Mouse (Mus musculus) midbrain, embryonic 13.5 days (tissue): ENCODE data around the gene Lrrc4c. TPM values are rescaled to one million over a fixed set of nuclear protein-coding genes. Genes with fewer than 3 reads are reported as not detected.

Experiments
- ATAC-seq: fragments of 200-750 bp; cut with Nextera tagmentation; 2 replicates; pipeline ENCODE4 v1.8.0; 2017; ENCODE audit warnings: mild to moderate bottlenecking, moderate TSS enrichment, moderate library complexity
- H3K27ac ChIP-seq: fragments of 300-500 bp; sonication (generic); 2 replicates; pipeline ENCODE4 v1.5.1; 2015; ENCODE audit warnings: inconsistent platforms, mild to moderate bottlenecking, moderate library complexity
- H3K27me3 ChIP-seq: fragments of 300-500 bp; sonication (generic); 2 replicates; pipeline ENCODE4 v1.6.1; 2015; ENCODE audit warnings: mild to moderate bottlenecking, inconsistent platforms
- H3K36me3 ChIP-seq: fragments of 300-500 bp; sonication (generic); 2 replicates; pipeline ENCODE4 v1.6.1; 2015; ENCODE audit warnings: mild to moderate bottlenecking, inconsistent platforms
- H3K4me1 ChIP-seq: fragments of 300-500 bp; sonication (generic); replicated peaks from 2 replicates; pipeline ENCODE4 v1.6.1; 2015; ENCODE audit warnings: inconsistent platforms
- H3K4me2 ChIP-seq: fragments of 300-500 bp; sonication (generic); replicated peaks from 2 replicates; pipeline ENCODE4 v1.6.1; 2015; ENCODE audit warnings: moderate library complexity, mild to moderate bottlenecking, inconsistent platforms
- H3K4me3 ChIP-seq: fragments of 300-500 bp; sonication (generic); replicated peaks from 2 replicates; pipeline ENCODE4 v1.5.1; 2015; ENCODE audit warnings: mild to moderate bottlenecking, inconsistent platforms
- H3K9ac ChIP-seq: fragments of 300-500 bp; sonication (generic); replicated peaks from 2 replicates; pipeline ENCODE4 v1.6.1; 2015; ENCODE audit warnings: mild to moderate bottlenecking, inconsistent platforms
- H3K9me3 ChIP-seq: fragments of 300-500 bp; sonication (generic); 2 replicates; pipeline ENCODE4 v1.6.1; 2016; ENCODE audit warnings: mild to moderate bottlenecking, inconsistent platforms
- WGBS: fragments of 180-500 bp; shearing (Covaris S2); methylation state at CpG from one replicate; pipeline ENCODE4 v1.1.7; 2015; 5-methylcytosine and 5-hydroxymethylcytosine counted together
- polyA plus RNA-seq: library from polyadenylated mRNA; unstranded; fragments of >200 nt; fragmentation: Nextera tagmentation; extraction: Ambion mirVana; gene quantifications from 2 replicates; pipeline ENCODE4 v1.2.1, GENCODE M21; 2015

Lrrc4c gene
- polyA plus RNA-seq, 1 experiment from 2014 or later, result 17.1 TPM

- Histone ChIP-seq H3K9ac (no peak overlapping the region), H3K4me1 (no peaks in the 10 kb centered on the region), H3K4me2 (no peak overlapping the region), H3K9me3 (no peaks in the 10 kb centered on the region), H3K27me3 (no peaks in the 10 kb centered on the region), H3K36me3 (no peaks in the 10 kb centered on the region), H3K27ac (no peak overlapping the region), H3K4me3 (no peak overlapping the region)
- 88% methylated on average over 1 of the region's 1 CpGs for WGBS
- peak; percentile 74 for ATAC-seq
Measured at GRCm38 (mm10) chr2:96401186-96401811, 83.3 kb downstream of the Lrrc4c start.

- Histone ChIP-seq H3K4me1 (no peaks in the 10 kb centered on the region), H3K9me3 (no peaks in the 10 kb centered on the region), H3K36me3 (no peaks in the 10 kb centered on the region), H3K4me2 (no peak overlapping the region), H3K4me3 (no peak overlapping the region), H3K27me3 (no peaks in the 10 kb centered on the region), H3K9ac (no peak overlapping the region), H3K27ac (no peak overlapping the region)
- no peak for ATAC-seq
- 71% methylated on average over 2 of the region's 2 CpGs for WGBS
Measured at GRCm38 (mm10) chr2:96402514-96402913, 84.5 kb downstream of the Lrrc4c start.

GRCm38 (mm10) chr2:96406856-96407255 is 88.9 kb downstream of the Lrrc4c start:
- ATAC-seq, result no peak
- Histone ChIP-seq H3K4me2 (no peak overlapping the region), H3K27ac (no peak overlapping the region), H3K9me3 (no peaks in the 10 kb centered on the region), H3K4me1 (no peaks in the 10 kb centered on the region), H3K4me3 (no peak overlapping the region), H3K27me3 (no peaks in the 10 kb centered on the region), H3K9ac (no peak overlapping the region), H3K36me3 (no peaks in the 10 kb centered on the region)
- WGBS, result 88% methylated on average over 8 of the region's 8 CpGs

- Histone ChIP-seq H3K27ac (no peak overlapping the region), H3K27me3 (no peaks in the 10 kb centered on the region), H3K4me1 (no peaks in the 10 kb centered on the region), H3K4me3 (no peak overlapping the region), H3K36me3 (no peaks in the 10 kb centered on the region), H3K9ac (no peak overlapping the region), H3K9me3 (no peaks in the 10 kb centered on the region), H3K4me2 (no peak overlapping the region)
- 100% methylated on average over 1 of the region's 1 CpGs for WGBS
- ATAC-seq, result no peak
Measured at GRCm38 (mm10) chr2:96411182-96411581, 93.2 kb downstream of the Lrrc4c start.

GRCm38 (mm10) chr2:96461566-96461965 is 143.6 kb downstream of the Lrrc4c start:
- no peak for ATAC-seq
- Histone ChIP-seq H3K4me2 (no peak overlapping the region), H3K36me3 (no peaks in the 10 kb centered on the region), H3K27ac (no peak overlapping the region), H3K9ac (no peak overlapping the region), H3K27me3 (no peaks in the 10 kb centered on the region), H3K4me1 (no peaks in the 10 kb centered on the region), H3K4me3 (no peak overlapping the region), H3K9me3 (no peaks in the 10 kb centered on the region)

GRCm38 (mm10) chr2:96475674-96476073 is 157.7 kb downstream of the Lrrc4c start:
- Histone ChIP-seq H3K36me3 (no peaks in the 10 kb centered on the region), H3K27ac (no peak overlapping the region), H3K27me3 (no peaks in the 10 kb centered on the region), H3K4me2 (no peak overlapping the region), H3K9ac (no peak overlapping the region), H3K4me1 (peaks cover 5% of the 10 kb centered on the region; the same call in 1 of the 2 replicates), H3K4me3 (no peak overlapping the region), H3K9me3 (no peaks in the 10 kb centered on the region)
- 30% methylated on average over 6 of the region's 6 CpGs for WGBS
- peak; percentile 81 for ATAC-seq

- WGBS, result 53% methylated on average over 3 of the region's 3 CpGs
- Histone ChIP-seq H3K4me1 (no peaks in the 10 kb centered on the region), H3K4me2 (no peak overlapping the region), H3K27me3 (no peaks in the 10 kb centered on the region), H3K9me3 (no peaks in the 10 kb centered on the region), H3K27ac (no peak overlapping the region), H3K36me3 (no peaks in the 10 kb centered on the region), H3K9ac (no peak overlapping the region), H3K4me3 (no peak overlapping the region)
- ATAC-seq, result no peak
Measured at GRCm38 (mm10) chr2:96499116-96499882, 181.3 kb downstream of the Lrrc4c start.

- Histone ChIP-seq H3K4me3 (no peak overlapping the region), H3K4me1 (no peaks in the 10 kb centered on the region), H3K27me3 (no peaks in the 10 kb centered on the region), H3K9ac (no peak overlapping the region), H3K9me3 (no peaks in the 10 kb centered on the region), H3K27ac (no peak overlapping the region), H3K4me2 (no peak overlapping the region), H3K36me3 (no peaks in the 10 kb centered on the region)
- peak; percentile 53; the same call in 1 of the 2 replicates for ATAC-seq
- 74% methylated on average over 6 of the region's 6 CpGs for WGBS
Measured at GRCm38 (mm10) chr2:96504140-96504539, 186.2 kb downstream of the Lrrc4c start.

- Histone ChIP-seq H3K9me3 (no peaks in the 10 kb centered on the region), H3K36me3 (no peaks in the 10 kb centered on the region), H3K4me1 (no peaks in the 10 kb centered on the region), H3K4me3 (no peak overlapping the region), H3K27ac (no peak overlapping the region), H3K9ac (no peak overlapping the region), H3K4me2 (no peak overlapping the region), H3K27me3 (no peaks in the 10 kb centered on the region)
- WGBS, result 77% methylated on average over 1 of the region's 1 CpGs
- no peak for ATAC-seq
Measured at GRCm38 (mm10) chr2:96505641-96506040, 187.7 kb downstream of the Lrrc4c start.

- no peak overlapping the region for H3K4me2 ChIP-seq
- ATAC-seq, result no peak
- no peaks in the 10 kb centered on the region for H3K36me3 ChIP-seq
- H3K4me3 ChIP-seq, result no peak overlapping the region
- no peak overlapping the region for H3K9ac ChIP-seq
- H3K4me1 ChIP-seq, result no peaks in the 10 kb centered on the region
- no peak overlapping the region for H3K27ac ChIP-seq
- 49% methylated on average over 1 of the region's 1 CpGs for WGBS
- H3K9me3 ChIP-seq, result no peaks in the 10 kb centered on the region
- H3K27me3 ChIP-seq, result no peaks in the 10 kb centered on the region
Measured at GRCm38 (mm10) chr2:96508991-96509390, 191.0 kb downstream of the Lrrc4c start.

- Histone ChIP-seq H3K27me3 (no peaks in the 10 kb centered on the region), H3K36me3 (no peaks in the 10 kb centered on the region), H3K9me3 (no peaks in the 10 kb centered on the region), H3K4me3 (no peak overlapping the region), H3K27ac (no peak overlapping the region), H3K4me1 (no peaks in the 10 kb centered on the region), H3K4me2 (no peak overlapping the region), H3K9ac (no peak overlapping the region)
- 84% methylated on average over 3 of the region's 3 CpGs for WGBS
- ATAC-seq, result no peak
Measured at GRCm38 (mm10) chr2:96537469-96537868, 219.5 kb downstream of the Lrrc4c start.

GRCm38 (mm10) chr2:96547171-96547570 is 229.2 kb downstream of the Lrrc4c start:
- Histone ChIP-seq H3K4me2 (no peak overlapping the region), H3K27me3 (no peaks in the 10 kb centered on the region), H3K4me1 (no peaks in the 10 kb centered on the region), H3K9ac (no peak overlapping the region), H3K27ac (no peak overlapping the region), H3K9me3 (no peaks in the 10 kb centered on the region), H3K4me3 (no peak overlapping the region), H3K36me3 (no peaks in the 10 kb centered on the region)
- 91% methylated on average over 1 of the region's 1 CpGs for WGBS
- ATAC-seq, result no peak
